ENCODE assay signal across 8 mouse cellular contexts in genomic region chr7:24237040-24237791, GRCm38 (mm10). TPM values are rescaled to one million over a fixed set of nuclear protein-coding genes. Genes with fewer than 3 reads are reported as not detected.
DNase-seq lines count a peak whose midpoint lies in the region; ATAC-seq and TF ChIP-seq lines count a peak whose summit lies in the region.

TSS of gene Zfp109 (minus strand) at chr7:24237560.

- peaks cover 9% of the 10 kb centered on the region for H3K4me1 ChIP-seq in forebrain, embryonic 15.5 days
- H3K4me1 ChIP-seq in liver, embryonic 15.5 days (replicated peaks): peaks cover 6% of the 10 kb centered on the region; the same call in 1 of the 2 replicates
- no peaks in the 10 kb centered on the region for H3K4me1 ChIP-seq in neural tube, embryonic 11.5 days (ENCODE audit: control insufficient read depth, insufficient read depth, low read length)
- H3K4me1 ChIP-seq in testis, adult 2 months (ENCODE audit: control insufficient read depth, insufficient read depth, low read length): peaks cover 6% of the 10 kb centered on the region

- H3K9ac ChIP-seq in forebrain, embryonic 15.5 days (replicated peaks): peak within 1 kb of the TSS; percentile 75
- peak within 1 kb of the TSS; percentile 50; the same call in 1 of the 2 replicates for H3K9ac ChIP-seq in liver, embryonic 15.5 days
- H3K9ac ChIP-seq in neural tube, embryonic 11.5 days (ENCODE audit: low read length): peak within 1 kb of the TSS; percentile 69

- TF ChIP-seq CTCF in testis, adult 2 months (IDR thresholded peaks at IDR 0.05; ENCODE audit: control insufficient read depth, insufficient read depth, insufficient replicate concordance, low read depth, low read length): no peak

- TF ChIP-seq POLR2A in testis, adult 2 months (IDR thresholded peaks at IDR 0.05; ENCODE audit: control insufficient read depth, low read depth, low read length): peak; percentile 57

- peaks cover 3% of the 10 kb centered on the region; the same call in 1 of the 2 replicates for H3K27me3 ChIP-seq in forebrain, embryonic 15.5 days
- no peaks in the 10 kb centered on the region for H3K27me3 ChIP-seq in liver, embryonic 15.5 days
- H3K27me3 ChIP-seq in neural tube, embryonic 11.5 days (ENCODE audit: control insufficient read depth, insufficient read depth, low read length): no peaks in the 10 kb centered on the region
- no peaks in the 10 kb centered on the region for H3K27me3 ChIP-seq in testis, adult 2 months (ENCODE audit: control insufficient read depth, insufficient read depth, low read length)

- intact Hi-C loops in heart, postnatal 25 days (cut with DNase I): no loop called here

- no peak within 1 kb of the TSS for H3K27ac ChIP-seq in forebrain, embryonic 15.5 days (replicated peaks)
- H3K27ac ChIP-seq in liver, embryonic 15.5 days (replicated peaks): no peak within 1 kb of the TSS
- no peak within 1 kb of the TSS for H3K27ac ChIP-seq in neural tube, embryonic 11.5 days (ENCODE audit: low read depth, low read length)
- no peak within 1 kb of the TSS for H3K27ac ChIP-seq in testis, adult 2 months (ENCODE audit: control insufficient read depth, insufficient read depth, low read depth, low read length)

- peak within 1 kb of the TSS; percentile 55 for H3K4me2 ChIP-seq in forebrain, embryonic 15.5 days (replicated peaks)
- H3K4me2 ChIP-seq in liver, embryonic 15.5 days: peak within 1 kb of the TSS; percentile 70
- H3K4me2 ChIP-seq in neural tube, embryonic 11.5 days (ENCODE audit: low read depth): peak within 1 kb of the TSS; percentile 50

- WGBS in forebrain, embryonic 15.5 days: 5% methylated on average over 28 of the region's 28 CpGs
- 5% methylated on average over 28 of the region's 28 CpGs for WGBS in large intestine, adult 2 months
- 4% methylated on average over 28 of the region's 28 CpGs for WGBS in liver, embryonic 15.5 days (ENCODE audit: insufficient replicate concordance)
- WGBS in neural tube, embryonic 11.5 days: 7% methylated on average over 28 of the region's 28 CpGs

- peak; percentile 74 for DNase-seq in ES-CJ7 (ENCODE audit: low read depth, low spot score)
- DNase-seq in heart, postnatal 25 days (ENCODE audit: low spot score): peak; percentile 23
- peak; percentile 40 for DNase-seq in large intestine, adult 2 months (ENCODE audit: low read depth, low spot score)
- DNase-seq in neural tube, embryonic 11.5 days (ENCODE audit: low spot score): peak; percentile 73

- H3K36me3 ChIP-seq in forebrain, embryonic 15.5 days: peaks cover 6% of the 10 kb centered on the region; the same call in 1 of the 2 replicates
- H3K36me3 ChIP-seq in liver, embryonic 15.5 days (replicated peaks): no peaks in the 10 kb centered on the region
- no peaks in the 10 kb centered on the region for H3K36me3 ChIP-seq in neural tube, embryonic 11.5 days (ENCODE audit: control insufficient read depth, insufficient read depth, low read length)
- H3K36me3 ChIP-seq in testis, adult 2 months (ENCODE audit: control insufficient read depth, insufficient read depth, low read length): no peaks in the 10 kb centered on the region

- H3K4me3 ChIP-seq in forebrain, embryonic 15.5 days: peak within 1 kb of the TSS; percentile 84
- H3K4me3 ChIP-seq in liver, embryonic 15.5 days (replicated peaks): peak within 1 kb of the TSS; percentile 67
- peak within 1 kb of the TSS; percentile 59 for H3K4me3 ChIP-seq in neural tube, embryonic 11.5 days (ENCODE audit: low read depth, low read length)
- H3K4me3 ChIP-seq in testis, adult 2 months (ENCODE audit: control insufficient read depth, low read depth, low read length): peak within 1 kb of the TSS; percentile 74

- H3K9me3 ChIP-seq in forebrain, embryonic 15.5 days: no peaks in the 10 kb centered on the region
- H3K9me3 ChIP-seq in liver, embryonic 15.5 days (replicated peaks): no peaks in the 10 kb centered on the region
- H3K9me3 ChIP-seq in neural tube, embryonic 11.5 days (ENCODE audit: control insufficient read depth, low read length): no peaks in the 10 kb centered on the region

- peak; percentile 83 for ATAC-seq in cerebellum, adult (ENCODE audit: insufficient number of reproducible peaks, low FRiP score, low TSS enrichment)
- peak; percentile 94 for ATAC-seq in forebrain, embryonic 15.5 days (replicated peaks)
- peak; percentile 58 for ATAC-seq in liver, embryonic 15.5 days (ENCODE audit: insufficient read depth)
- ATAC-seq in neural tube, embryonic 11.5 days (ENCODE audit: insufficient read depth, low FRiP score, low TSS enrichment): peak; percentile 84

RNA-seq across cellular contexts. Expression of gene Zfp109, which starts in this region (rescaled TPM):
- 4.6 and 6.2 TPM in 2 replicates for polyA plus RNA-seq in forebrain, embryonic 15.5 days (2015; fragmentation: Nextera tagmentation; extraction: Ambion mirVana)
- 1 to 10 TPM; 1.7 to 2.1 TPM for total RNA-seq in heart, postnatal 25 days (2021)
- 0.78 and 1.2 TPM in 2 replicates for polyA plus RNA-seq in large intestine, adult 2 months (2012; rRNA removed)
- polyA plus RNA-seq in liver, embryonic 15.5 days (2015; fragmentation: Nextera tagmentation; extraction: Ambion mirVana): 1.0 and 1.2 TPM in 2 replicates
- 4.8 and 5.5 TPM in 2 replicates for polyA plus RNA-seq in neural tube, embryonic 11.5 days (2014; fragmentation: Nextera tagmentation; extraction: Ambion mirVana)
- polyA plus RNA-seq in testis, adult 2 months (2012; rRNA removed): 0.70 and 0.84 TPM in 2 replicates

Comparison
In these comparisons a context has a peak if more than half of its experiments do, and no peak if none do; other contexts are left out.
1. DNase-seq: peak in every context shown above with its lines; median percentile 74 in ES-CJ7; 73 in neural tube, embryonic 11.5 days; 40 in large intestine, adult 2 months; 23 in heart, postnatal 25 days.